Mouse (Mus musculus) thymus, adult 2 months (tissue): Measurements from ENCODE around the gene Fbln1. TPM values are rescaled to one million over a fixed set of nuclear protein-coding genes. Genes with fewer than 3 reads are reported as not detected.

Experiments
- DNase-seq: peaks from one replicate; pipeline ENCODE4 v3.0.0; 2021
- H3K27ac ChIP-seq: fragments of 200-500 bp; 2 replicates; pipeline ENCODE4 v1.5.1; 2012; ENCODE audit warnings: low read length, control low read depth; ENCODE audit not compliant: control insufficient read depth, insufficient read depth
- H3K27me3 ChIP-seq: fragments of 200-500 bp; 2 replicates; pipeline ENCODE4 v1.6.1; 2012; ENCODE audit warnings: mild to moderate bottlenecking, low read length, moderate library complexity, mixed read lengths; ENCODE audit not compliant: control insufficient read depth, insufficient read depth
- H3K36me3 ChIP-seq: fragments of 200-500 bp; 2 replicates; pipeline ENCODE4 v1.6.1; 2012; ENCODE audit warnings: mild to moderate bottlenecking, low read length, moderate library complexity; ENCODE audit not compliant: control insufficient read depth, insufficient read depth
- H3K4me1 ChIP-seq: fragments of 200-500 bp; replicated peaks from 2 replicates; pipeline ENCODE4 v1.6.1; 2012; ENCODE audit warnings: low read length; ENCODE audit not compliant: control insufficient read depth, insufficient read depth
- H3K4me3 ChIP-seq: fragments of 200-500 bp; 2 replicates; pipeline ENCODE4 v1.5.1; 2012; ENCODE audit warnings: mild to moderate bottlenecking, low read length, control low read depth, moderate library complexity; ENCODE audit not compliant: control insufficient read depth, insufficient read depth
- CTCF ChIP-seq: fragments of 200-500 bp; IDR thresholded peaks from 2 replicates; pipeline ENCODE4 v1.5.1; 2012; ENCODE audit warnings: mild to moderate bottlenecking, control low read depth, low read length, moderate library complexity, borderline replicate concordance; ENCODE audit not compliant: control insufficient read depth, poor library complexity, insufficient read depth; ENCODE audit errors: extremely low read depth
- POLR2A ChIP-seq: fragments of 200-500 bp; IDR thresholded peaks from 2 replicates; pipeline ENCODE4 v1.6.1; 2012; ENCODE audit warnings: mild to moderate bottlenecking, low read length, control low read depth, moderate library complexity; ENCODE audit not compliant: control insufficient read depth, poor library complexity, insufficient read depth; ENCODE audit errors: extremely low read depth
- WGBS: fragments of 180-500 bp; shearing (Covaris S2); methylation state at CpG from one replicate; pipeline ENCODE4 v1.1.7; 2018; 5-methylcytosine and 5-hydroxymethylcytosine counted together
- polyA plus RNA-seq: library from polyadenylated mRNA; depleted of rRNA; stranded (reverse); fragments of >200 nt; gene quantifications from 2 replicates; pipeline ENCODE4 v1.2.3, GENCODE M21; 2012

Fbln1 gene
- polyA plus RNA-seq, 1 experiment = 46.8 TPM

DNA sequence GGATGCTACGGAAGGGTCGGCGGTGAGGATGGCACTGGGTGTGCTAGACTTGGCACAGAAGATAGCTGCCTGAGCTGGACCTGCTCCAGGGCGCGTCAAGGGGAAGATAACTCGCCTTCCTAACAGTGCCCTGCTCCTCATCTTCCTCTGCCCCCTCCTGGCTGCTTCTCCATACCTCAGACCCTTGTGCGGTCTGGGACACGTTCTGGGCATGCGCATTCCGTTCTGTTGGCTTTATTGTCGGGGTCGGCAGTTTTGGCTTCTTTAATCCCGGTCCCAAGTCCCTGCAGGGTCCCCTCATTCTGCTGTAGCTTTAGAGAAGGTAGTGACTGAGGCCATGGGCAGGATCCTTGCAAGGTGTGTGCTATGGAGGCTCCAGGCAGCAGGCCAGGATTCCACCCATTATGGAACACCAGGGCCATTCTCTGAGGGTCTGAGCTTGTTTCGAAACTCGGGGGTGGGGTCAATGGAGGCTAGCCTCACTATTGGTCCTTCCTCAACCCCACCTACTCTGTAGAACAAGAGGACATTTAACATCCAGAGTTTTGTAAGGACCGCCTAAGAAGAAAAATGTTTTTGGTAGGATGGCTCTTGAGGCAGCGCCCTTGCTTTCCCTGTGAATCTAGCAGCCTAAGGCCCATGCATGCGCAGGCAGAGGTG, 5.5 kb downstream of the Fbln1 start:
- WGBS = 95% methylated on average over 18 of the region's 18 CpGs
- TF ChIP-seq POLR2A (no peak), CTCF (no peak)
- H3K4me3 ChIP-seq = no peak overlapping the region
- peaks cover 3% of the 10 kb centered on the region; the same call in 1 of the 2 replicates for H3K4me1 ChIP-seq
- H3K36me3 ChIP-seq = no peaks in the 10 kb centered on the region
- no peaks in the 10 kb centered on the region for H3K27me3 ChIP-seq
- H3K27ac ChIP-seq = no peak overlapping the region
- no peak for DNase-seq

DNA sequence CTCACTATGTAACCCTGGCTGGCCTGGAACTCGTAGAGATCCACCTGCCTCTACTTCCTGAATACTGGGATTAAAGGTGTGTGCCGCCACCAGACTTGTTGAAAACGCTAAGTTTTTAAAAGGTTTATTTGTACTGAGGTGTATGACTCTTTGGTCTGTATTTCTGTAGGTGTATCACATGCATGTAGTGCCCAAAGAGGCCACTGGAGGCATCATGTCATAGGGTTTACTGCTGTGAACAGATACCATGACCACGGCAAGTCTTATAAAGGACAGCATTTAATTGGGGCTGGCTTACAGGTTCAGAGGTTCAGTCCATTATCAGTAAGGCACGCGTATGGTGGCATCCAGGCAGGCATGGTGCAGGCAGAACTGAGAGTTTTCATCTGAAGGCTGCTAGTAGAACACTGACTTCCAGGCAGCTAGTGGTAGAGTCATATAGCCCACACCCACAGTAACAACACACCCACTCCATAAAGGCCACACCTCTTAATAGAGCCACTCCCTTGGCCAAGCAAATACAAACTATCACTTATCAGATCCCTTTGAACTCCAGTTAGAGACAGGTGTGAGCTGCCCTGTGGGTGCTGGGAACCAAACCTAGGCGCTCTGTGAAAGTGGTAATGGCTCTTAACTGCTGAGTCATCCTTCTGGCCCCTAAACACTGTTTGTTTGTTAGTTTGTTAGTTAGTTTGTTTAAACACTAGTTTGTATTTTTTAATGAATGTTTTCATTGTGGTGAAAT, 10.5 kb downstream of the Fbln1 start:
- H3K27ac ChIP-seq = no peak overlapping the region

DNA sequence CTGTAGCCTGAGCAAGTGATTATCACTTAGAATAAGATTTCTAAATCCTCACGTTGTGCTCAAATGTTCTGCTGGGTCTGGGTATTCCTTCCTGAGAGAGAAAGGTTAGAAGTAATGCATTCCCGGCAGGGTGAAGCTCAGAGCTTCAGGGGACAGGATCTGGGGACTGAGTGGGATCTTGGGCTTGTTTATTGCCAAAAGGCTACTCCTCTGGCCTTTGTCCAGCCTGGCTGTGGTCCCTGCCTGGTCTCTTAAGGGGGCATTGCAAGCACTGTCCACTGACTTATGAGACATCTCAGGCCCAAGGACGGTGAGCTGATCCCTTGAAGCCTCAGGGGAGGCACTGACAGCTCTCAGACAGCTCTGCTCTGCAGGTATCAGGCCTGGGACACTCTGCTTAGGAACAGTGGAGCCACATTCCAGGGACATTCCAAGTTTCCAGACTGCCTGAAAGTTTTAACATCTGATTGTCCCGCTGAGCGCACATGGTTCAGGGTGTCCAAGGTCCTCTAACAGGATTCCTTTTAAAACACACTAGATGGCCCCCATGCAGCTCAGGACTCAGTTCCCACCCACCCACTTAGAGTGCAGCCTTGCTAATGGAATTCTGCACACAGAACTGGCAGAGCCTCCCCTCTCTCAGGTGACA, 13.0 kb downstream of the Fbln1 start:
- no peak for DNase-seq
- H3K4me1 ChIP-seq = no peaks in the 10 kb centered on the region
- no peaks in the 10 kb centered on the region for H3K27me3 ChIP-seq
- H3K36me3 ChIP-seq = no peaks in the 10 kb centered on the region
- H3K4me3 ChIP-seq = no peak overlapping the region
- TF ChIP-seq POLR2A = no peak
- no peak for TF ChIP-seq CTCF
- no peak overlapping the region for H3K27ac ChIP-seq
- WGBS = 90% methylated on average over 5 of the region's 5 CpGs

More for the DNA sequence above, 10.5 kb downstream of the Fbln1 start:
- no peak for TF ChIP-seq POLR2A
- TF ChIP-seq CTCF = no peak
- Histone ChIP-seq H3K4me1 (no peaks in the 10 kb centered on the region), H3K4me3 (no peak overlapping the region), H3K27me3 (no peaks in the 10 kb centered on the region), H3K36me3 (no peaks in the 10 kb centered on the region)
- no peak for DNase-seq
- 96% methylated on average over 7 of the region's 7 CpGs for WGBS

DNA sequence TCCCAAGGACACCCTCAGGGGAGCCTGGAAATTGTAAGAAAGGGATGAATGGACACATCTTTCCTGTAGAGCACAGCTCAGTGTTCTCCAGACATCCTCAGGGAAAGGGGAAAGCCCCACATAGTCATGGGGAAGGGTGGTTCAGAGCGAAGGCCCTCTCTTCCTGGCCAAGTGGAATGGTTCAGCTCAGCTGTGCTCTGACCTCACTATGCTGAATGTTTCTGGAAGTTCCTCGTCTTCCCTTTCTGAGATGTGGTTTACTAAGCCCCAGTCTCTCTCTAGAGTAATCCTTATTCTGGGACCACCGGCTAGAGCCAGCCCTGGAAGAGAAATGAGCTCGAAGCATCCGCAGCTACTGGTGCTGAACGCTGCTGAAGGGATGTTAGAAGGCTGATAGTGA, 14.6 kb downstream of the Fbln1 start:
- H3K27me3 ChIP-seq = no peaks in the 10 kb centered on the region

DNA sequence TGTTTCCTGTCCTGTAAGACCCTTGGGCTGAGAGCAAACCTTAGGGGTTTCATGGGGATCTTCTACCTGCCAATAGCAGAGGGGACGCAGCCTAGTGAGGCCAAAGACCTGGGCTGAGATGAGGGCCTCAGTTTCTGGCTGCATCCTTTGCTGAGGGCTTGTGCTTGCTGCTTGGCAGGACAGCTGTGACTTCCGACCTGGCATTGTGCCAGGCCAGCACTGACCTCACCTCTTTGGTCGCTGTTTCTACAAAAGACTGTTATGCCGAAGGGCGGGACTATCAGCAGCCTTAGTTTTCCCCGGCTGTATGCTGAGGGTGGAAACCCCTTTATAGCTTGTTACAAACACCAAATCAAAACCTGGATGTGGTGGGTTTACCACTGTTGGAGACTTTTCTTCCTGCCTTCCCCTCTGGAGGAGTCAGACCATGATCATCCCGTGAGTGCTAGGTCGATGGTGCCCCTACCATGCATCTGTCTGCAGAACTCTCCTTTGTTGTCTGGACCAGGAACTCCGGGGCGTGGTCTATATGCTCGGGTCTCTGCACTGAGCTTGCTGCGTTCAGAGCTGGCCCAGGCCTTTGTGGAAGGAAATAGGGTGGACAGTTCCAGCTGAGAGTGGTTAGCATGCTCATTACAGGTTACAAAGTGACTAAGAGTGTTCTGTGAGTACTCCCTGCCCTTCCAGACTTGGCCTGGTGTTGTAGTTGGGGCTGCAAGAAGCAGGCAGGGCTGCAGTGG, 15.5 kb downstream of the Fbln1 start:
- Histone ChIP-seq H3K4me3 (no peak overlapping the region), H3K4me1 (no peaks in the 10 kb centered on the region), H3K27me3 (no peaks in the 10 kb centered on the region), H3K27ac (no peak overlapping the region), H3K36me3 (no peaks in the 10 kb centered on the region)
- 72% methylated on average over 12 of the region's 12 CpGs for WGBS
- DNase-seq = no peak
- TF ChIP-seq POLR2A = no peak
- TF ChIP-seq CTCF = no peak

More for the DNA sequence above, 14.6 kb downstream of the Fbln1 start:
- WGBS = 90% methylated on average over 6 of the region's 6 CpGs
- no peak overlapping the region for H3K4me3 ChIP-seq
- H3K27ac ChIP-seq = no peak overlapping the region
- TF ChIP-seq CTCF = no peak
- TF ChIP-seq POLR2A = no peak
- DNase-seq = no peak
- H3K36me3 ChIP-seq = no peaks in the 10 kb centered on the region
- no peaks in the 10 kb centered on the region for H3K4me1 ChIP-seq

DNA sequence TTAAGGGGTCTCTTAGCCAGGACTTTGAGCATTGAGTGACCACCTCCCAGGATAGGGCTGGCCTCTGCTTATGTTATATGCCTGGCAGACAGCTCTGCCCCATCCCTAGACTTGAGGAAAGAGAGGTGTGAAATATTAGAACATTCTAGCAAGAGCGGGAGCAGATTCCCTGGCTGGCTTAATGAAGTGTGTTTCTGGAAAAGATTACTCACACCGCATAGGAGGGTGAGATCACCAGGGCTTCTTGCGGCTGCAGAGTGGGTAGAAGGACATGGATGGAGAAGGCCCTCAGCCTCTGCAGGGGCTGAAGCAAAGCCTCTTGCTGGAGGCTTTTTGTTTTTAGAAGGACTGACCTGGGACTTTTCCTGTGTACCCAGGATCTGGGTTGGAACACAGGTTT, 19.9 kb downstream of the Fbln1 start:
- Histone ChIP-seq H3K4me1 (peaks cover 4% of the 10 kb centered on the region; the same call in 1 of the 2 replicates), H3K27ac (no peak overlapping the region), H3K36me3 (no peaks in the 10 kb centered on the region), H3K27me3 (no peaks in the 10 kb centered on the region), H3K4me3 (no peak overlapping the region)
- WGBS = 96% methylated on average over 3 of the region's 3 CpGs
- no peak for TF ChIP-seq POLR2A
- TF ChIP-seq CTCF = no peak
- no peak for DNase-seq
